Mouse (Mus musculus): Measurements from ENCODE around the gene Krt26. TPM values are rescaled to one million over a fixed set of nuclear protein-coding genes. Genes with fewer than 3 reads are reported as not detected.
A peak's percentile ranks its signal among the peaks of the same experiment; 100 is the strongest.

Gene Krt26
- polyA plus RNA-seq, 1 experiment from 2014 or later = not detected

- no peak within 1 kb of the TSS for H3K27ac ChIP-seq
- no peaks in the 10 kb centered on the region for H3K36me3 ChIP-seq (replicated peaks)
- DNase-seq (ENCODE audit: extremely low spot score, low spot score) = no peak
- no peaks in the 10 kb centered on the region for H3K4me1 ChIP-seq
- H3K9me3 ChIP-seq = no peaks in the 10 kb centered on the region
- WGBS = 93% methylated on average over 11 of the region's 11 CpGs
- H3K27me3 ChIP-seq (ENCODE audit: poor library complexity, severe bottlenecking) = no peaks in the 10 kb centered on the region
- H3K4me3 ChIP-seq = no peak within 1 kb of the TSS
Observed at GRCm38 (mm10) chr11:99322851-99323250, 14.9 kb downstream of the Krt26 start, which contains the start of gene Krt25. Gene Krt25, minus strand, starts transcription at chr11:99322951.

GRCm38 (mm10) chr11:99321094-99321493 lies 16.7 kb downstream of the Krt26 start:
- WGBS = 92% methylated on average over 14 of the region's 14 CpGs
- Histone ChIP-seq H3K27me3 (ENCODE audit: poor library complexity, severe bottlenecking) (no peaks in the 10 kb centered on the region), H3K4me1 (no peaks in the 10 kb centered on the region)

GRCm38 (mm10) chr11:99319127-99319526 lies 18.6 kb downstream of the Krt26 start:
- Histone ChIP-seq H3K36me3 (replicated peaks) (no peaks in the 10 kb centered on the region), H3K4me3 (no peak overlapping the region), H3K27me3 (ENCODE audit: poor library complexity, severe bottlenecking) (no peaks in the 10 kb centered on the region), H3K4me1 (no peaks in the 10 kb centered on the region), H3K27ac (no peak overlapping the region), H3K9me3 (no peaks in the 10 kb centered on the region)
- no peak for DNase-seq (ENCODE audit: extremely low spot score, low spot score)
- 88% methylated on average over 9 of the region's 9 CpGs for WGBS

More at GRCm38 (mm10) chr11:99321094-99321493, 16.7 kb downstream of the Krt26 start:
- no peak for DNase-seq (ENCODE audit: extremely low spot score, low spot score)
- H3K4me3 ChIP-seq = no peak overlapping the region
- H3K27ac ChIP-seq = no peak overlapping the region
- no peaks in the 10 kb centered on the region for H3K36me3 ChIP-seq (replicated peaks)
- no peaks in the 10 kb centered on the region for H3K9me3 ChIP-seq

GRCm38 (mm10) chr11:99316543-99316942 lies 21.2 kb downstream of the Krt26 start:
- Histone ChIP-seq H3K27ac (no peak overlapping the region), H3K36me3 (replicated peaks) (no peaks in the 10 kb centered on the region), H3K4me3 (no peak overlapping the region), H3K27me3 (ENCODE audit: poor library complexity, severe bottlenecking) (no peaks in the 10 kb centered on the region), H3K9me3 (no peaks in the 10 kb centered on the region), H3K4me1 (no peaks in the 10 kb centered on the region)
- 78% methylated on average over 8 of the region's 8 CpGs for WGBS
- DNase-seq (ENCODE audit: extremely low spot score, low spot score) = no peak

GRCm38 (mm10) chr11:99314594-99314993 lies 23.2 kb downstream of the Krt26 start:
- 89% methylated on average over 2 of the region's 2 CpGs for WGBS
- no peaks in the 10 kb centered on the region for H3K27me3 ChIP-seq (ENCODE audit: poor library complexity, severe bottlenecking)
- DNase-seq (ENCODE audit: extremely low spot score, low spot score) = no peak

GRCm38 (mm10) chr11:99310882-99311281 lies 26.9 kb downstream of the Krt26 start:
- no peak for DNase-seq (ENCODE audit: extremely low spot score, low spot score)
- no peaks in the 10 kb centered on the region for H3K27me3 ChIP-seq (ENCODE audit: poor library complexity, severe bottlenecking)
- H3K4me1 ChIP-seq = no peaks in the 10 kb centered on the region
- WGBS = 84% methylated on average over 1 of the region's 1 CpGs
- no peak overlapping the region for H3K27ac ChIP-seq
- H3K9me3 ChIP-seq = no peaks in the 10 kb centered on the region
- no peak overlapping the region for H3K4me3 ChIP-seq
- no peaks in the 10 kb centered on the region for H3K36me3 ChIP-seq (replicated peaks)

More at GRCm38 (mm10) chr11:99314594-99314993, 23.2 kb downstream of the Krt26 start:
- H3K9me3 ChIP-seq = no peaks in the 10 kb centered on the region
- H3K36me3 ChIP-seq (replicated peaks) = no peaks in the 10 kb centered on the region
- no peak overlapping the region for H3K4me3 ChIP-seq
- no peak overlapping the region for H3K27ac ChIP-seq
- H3K4me1 ChIP-seq = no peaks in the 10 kb centered on the region

- Histone ChIP-seq H3K4me1 (no peaks in the 10 kb centered on the region), H3K27ac (no peak overlapping the region), H3K27me3 (ENCODE audit: poor library complexity, severe bottlenecking) (no peaks in the 10 kb centered on the region), H3K36me3 (replicated peaks) (no peaks in the 10 kb centered on the region), H3K4me3 (no peak overlapping the region), H3K9me3 (0 out of 2 replicates have a peak, but pooled peaks cover 2% of the 10 kb centered on the region)
- WGBS = 50% methylated on average over 2 of the region's 2 CpGs
- peak; percentile 53 for DNase-seq (ENCODE audit: extremely low spot score, low spot score)
Observed at GRCm38 (mm10) chr11:99307579-99307978, 30.2 kb downstream of the Krt26 start.

GRCm38 (mm10) chr11:99295039-99295438 lies 42.7 kb downstream of the Krt26 start:
- no peak overlapping the region for H3K27ac ChIP-seq
- no peak for DNase-seq (ENCODE audit: extremely low spot score, low spot score)
- 72% methylated on average over 5 of the region's 5 CpGs for WGBS

GRCm38 (mm10) chr11:99292846-99293245 lies 44.9 kb downstream of the Krt26 start:
- H3K9me3 ChIP-seq = no peaks in the 10 kb centered on the region
- WGBS = 65% methylated on average over 5 of the region's 5 CpGs
- peak; percentile 23 for DNase-seq (ENCODE audit: extremely low spot score, low spot score)
- H3K4me1 ChIP-seq = no peaks in the 10 kb centered on the region
- no peak overlapping the region for H3K27ac ChIP-seq
- no peaks in the 10 kb centered on the region for H3K36me3 ChIP-seq (replicated peaks)
- no peak overlapping the region for H3K4me3 ChIP-seq
- no peaks in the 10 kb centered on the region for H3K27me3 ChIP-seq (ENCODE audit: poor library complexity, severe bottlenecking)

More at GRCm38 (mm10) chr11:99295039-99295438, 42.7 kb downstream of the Krt26 start:
- H3K4me1 ChIP-seq = no peaks in the 10 kb centered on the region
- H3K36me3 ChIP-seq (replicated peaks) = no peaks in the 10 kb centered on the region
- H3K9me3 ChIP-seq = no peaks in the 10 kb centered on the region
- H3K27me3 ChIP-seq (ENCODE audit: poor library complexity, severe bottlenecking) = no peaks in the 10 kb centered on the region
- H3K4me3 ChIP-seq = no peak overlapping the region

GRCm38 (mm10) chr11:99284833-99285312 lies 52.9 kb downstream of the Krt26 start, which contains the start of gene Krt24:
Gene Krt24, minus strand, starts transcription at chr11:99285262.
- Histone ChIP-seq H3K27ac (no peak within 1 kb of the TSS), H3K4me3 (no peak within 1 kb of the TSS), H3K9me3 (no peaks in the 10 kb centered on the region), H3K36me3 (replicated peaks) (no peaks in the 10 kb centered on the region), H3K4me1 (peaks cover 4% of the 10 kb centered on the region; the same call in 1 of the 2 replicates), H3K27me3 (ENCODE audit: poor library complexity, severe bottlenecking) (no peaks in the 10 kb centered on the region)
- DNase-seq (ENCODE audit: extremely low spot score, low spot score) = no peak
- 55% methylated on average over 11 of the region's 11 CpGs for WGBS

GRCm38 (mm10) chr11:99284011-99284410 lies 53.8 kb downstream of the Krt26 start:
- H3K27ac ChIP-seq = no peak overlapping the region
- peaks cover 4% of the 10 kb centered on the region; the same call in 1 of the 2 replicates for H3K4me1 ChIP-seq
- no peak for DNase-seq (ENCODE audit: extremely low spot score, low spot score)
- H3K36me3 ChIP-seq (replicated peaks) = no peaks in the 10 kb centered on the region
- no peaks in the 10 kb centered on the region for H3K9me3 ChIP-seq
- H3K27me3 ChIP-seq (ENCODE audit: poor library complexity, severe bottlenecking) = no peaks in the 10 kb centered on the region
- WGBS = 85% methylated on average over 5 of the region's 5 CpGs
- no peak overlapping the region for H3K4me3 ChIP-seq

- DNase-seq (ENCODE audit: extremely low spot score, low spot score) = no peak
- 56% methylated on average over 4 of the region's 4 CpGs for WGBS
- Histone ChIP-seq H3K27ac (no peak overlapping the region), H3K4me3 (no peak overlapping the region), H3K4me1 (peaks cover 4% of the 10 kb centered on the region; the same call in 1 of the 2 replicates), H3K27me3 (ENCODE audit: poor library complexity, severe bottlenecking) (no peaks in the 10 kb centered on the region), H3K9me3 (no peaks in the 10 kb centered on the region), H3K36me3 (replicated peaks) (no peaks in the 10 kb centered on the region)
Observed at GRCm38 (mm10) chr11:99283334-99283733, 54.4 kb downstream of the Krt26 start.

GRCm38 (mm10) chr11:99281116-99281515 lies 56.6 kb downstream of the Krt26 start:
- H3K27ac ChIP-seq = no peak overlapping the region
- no peak overlapping the region for H3K4me3 ChIP-seq
- H3K4me1 ChIP-seq = peaks cover 4% of the 10 kb centered on the region; the same call in 1 of the 2 replicates
- DNase-seq (ENCODE audit: extremely low spot score, low spot score) = no peak
- 75% methylated on average over 9 of the region's 9 CpGs for WGBS
- no peaks in the 10 kb centered on the region for H3K36me3 ChIP-seq (replicated peaks)
- H3K27me3 ChIP-seq (ENCODE audit: poor library complexity, severe bottlenecking) = no peaks in the 10 kb centered on the region
- no peaks in the 10 kb centered on the region for H3K9me3 ChIP-seq

All from forebrain, embryonic 10.5 days (tissue).